Mouse (Mus musculus) heart, adult 2 months (tissue): ENCODE results near the gene Ppih. TPM values are rescaled to one million over a fixed set of nuclear protein-coding genes. Genes with fewer than 3 reads are reported as not detected.

Experiments
- DNase-seq, 2 experiments: peaks; one replicate each; pipeline ENCODE4 v3.0.0; 2021
- H3K27ac ChIP-seq: fragments of 200-600 bp; 2 replicates; pipeline ENCODE4 v1.8.1; 2022
- H3K27me3 ChIP-seq: fragments of 200-500 bp; 2 replicates; pipeline ENCODE4 v1.6.1; 2012; ENCODE audit warnings: mild to moderate bottlenecking, low read length, inconsistent platforms, mixed read lengths; ENCODE audit not compliant: control insufficient read depth, insufficient read depth
- H3K36me3 ChIP-seq: fragments of 200-500 bp; 2 replicates; pipeline ENCODE4 v1.6.1; 2012; ENCODE audit warnings: low read length, inconsistent platforms; ENCODE audit not compliant: control insufficient read depth, insufficient read depth
- H3K4me1 ChIP-seq: fragments of 200-500 bp; 2 replicates; pipeline ENCODE4 v1.6.1; 2011; ENCODE audit warnings: low read length; ENCODE audit not compliant: control insufficient read depth, insufficient read depth
- H3K4me3 ChIP-seq: fragments of 200-600 bp; 2 replicates; pipeline ENCODE4 v1.8.1; 2022
- H3K79me2 ChIP-seq: fragments of 200-500 bp; replicated peaks from 2 replicates; pipeline ENCODE4 v1.6.1; 2012; ENCODE audit warnings: mild to moderate bottlenecking, inconsistent platforms, low read length, moderate library complexity, mixed read lengths; ENCODE audit not compliant: control insufficient read depth, insufficient read depth
- H3K9ac ChIP-seq: fragments of 200-500 bp; 2 replicates; pipeline ENCODE4 v1.6.1; 2012; ENCODE audit warnings: low read depth, mild to moderate bottlenecking, control low read depth, inconsistent platforms, low read length, mixed read lengths
- CTCF ChIP-seq: fragments of 200-600 bp; IDR thresholded peaks from 2 replicates; pipeline ENCODE4 v1.8.1; 2022; ENCODE audit warnings: antibody characterized with exemption, mild to moderate bottlenecking, moderate library complexity
- EP300 ChIP-seq: fragments of 200-500 bp; IDR thresholded peaks from 2 replicates; pipeline ENCODE4 v1.6.1; 2011; ENCODE audit warnings: low read depth, low read length, control low read depth; ENCODE audit not compliant: insufficient read depth
- POLR2A ChIP-seq: fragments of 200-500 bp; IDR thresholded peaks from 2 replicates; pipeline ENCODE4 v1.6.1; 2011; ENCODE audit warnings: mild to moderate bottlenecking, low read depth, low read length, control low read depth; ENCODE audit not compliant: insufficient read depth
- WGBS: fragments of 180-500 bp; shearing (Covaris S2); methylation state at CpG from one replicate; pipeline ENCODE4 v1.1.7; 2018; 5-methylcytosine and 5-hydroxymethylcytosine counted together
- intact Hi-C: fragments of 180-260 bp; cut with DNase I; formaldehyde crosslinking; loops from one replicate; pipeline ENCODE4 v1.15.1; 2025
- polyA plus RNA-seq: library from polyadenylated mRNA; depleted of rRNA; stranded (reverse); fragments of >200 nt; gene quantifications from 2 replicates; pipeline ENCODE4 v1.2.3, GENCODE M21; 2012
- total RNA-seq, 2 experiments: library from RNA; stranded (reverse); gene quantifications; 2 replicates each; pipeline ENCODE4 v1.2.3; 2021

Gene Ppih
- total and polyA plus RNA-seq, 3 experiments: 5.5 to 10.3 (median 8.2) TPM

DNA sequence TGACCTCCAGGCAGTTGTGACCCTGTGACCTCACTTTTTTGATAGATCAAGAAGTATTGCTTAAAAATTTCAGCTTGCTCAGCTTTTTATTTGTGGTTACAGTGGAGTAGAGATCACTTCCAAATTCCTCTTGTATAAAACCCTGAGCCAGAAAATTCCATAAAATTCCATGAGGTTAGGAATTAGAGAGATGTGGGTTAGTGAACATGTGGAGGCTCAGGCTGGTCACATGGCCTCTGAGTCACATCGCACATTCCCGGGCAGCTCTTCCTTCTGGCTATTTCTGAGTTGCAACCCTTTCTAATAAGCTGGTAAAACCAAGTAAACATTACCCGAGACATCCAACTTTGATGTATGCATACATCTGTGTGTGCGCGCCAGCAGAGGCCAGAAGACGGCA is 25.2 kb upstream of the Ppih start:
- DNase-seq: no peak
- TF ChIP-seq EP300: no peak
- no peak for TF ChIP-seq POLR2A
- TF ChIP-seq CTCF: no peak
- 91% methylated on average over 6 of the region's 6 CpGs for WGBS
- no peaks in the 10 kb centered on the region for H3K79me2 ChIP-seq
- no peak overlapping the region for H3K27ac ChIP-seq
- no peaks in the 10 kb centered on the region for H3K36me3 ChIP-seq
- H3K4me3 ChIP-seq: no peak overlapping the region
- no peak overlapping the region for H3K9ac ChIP-seq
- H3K27me3 ChIP-seq: no peaks in the 10 kb centered on the region
- intact Hi-C loops: no loop called here
- no peaks in the 10 kb centered on the region for H3K4me1 ChIP-seq

DNA sequence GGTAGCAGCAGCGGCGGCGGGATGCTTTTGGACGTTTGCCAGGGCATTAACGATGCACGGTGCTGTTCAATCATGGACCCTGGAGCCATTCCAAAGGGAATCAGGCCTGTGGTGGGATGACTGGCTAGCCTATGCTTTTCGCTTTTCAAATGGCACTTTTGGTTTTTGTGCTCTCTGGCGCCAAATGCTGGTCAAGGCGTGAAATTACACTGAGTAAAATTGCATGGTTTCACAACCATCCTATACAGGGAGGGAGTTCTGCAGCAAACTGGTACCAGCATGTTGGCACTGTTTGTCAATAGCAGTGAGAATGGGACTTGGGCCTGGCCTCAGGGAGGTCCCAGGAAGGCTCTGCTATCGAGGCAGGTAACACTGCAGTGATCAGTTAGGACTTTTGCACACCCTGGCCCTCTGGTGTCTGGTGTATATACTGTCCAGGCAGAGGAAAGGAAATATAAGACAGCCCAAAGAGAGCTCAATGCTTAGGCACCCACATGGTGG is 18.6 kb upstream of the Ppih start:
- Histone ChIP-seq H3K27ac (no peak overlapping the region), H3K4me3 (no peak overlapping the region), H3K36me3 (no peaks in the 10 kb centered on the region), H3K27me3 (no peaks in the 10 kb centered on the region), H3K79me2 (no peaks in the 10 kb centered on the region), H3K4me1 (peaks cover 1% of the 10 kb centered on the region; the same call in 1 of the 2 replicates), H3K9ac (no peak overlapping the region)
- peak; percentile 17 to 41 for DNase-seq
- intact Hi-C loops: loop anchor here (2.0 kb wide), 2 partner anchors 92 to 100 kb away; no protein-coding TSS in a partner anchor
- TF ChIP-seq EP300 (no peak), CTCF (peak; percentile 87)
- WGBS: 4% methylated on average over 10 of the region's 10 CpGs

DNA sequence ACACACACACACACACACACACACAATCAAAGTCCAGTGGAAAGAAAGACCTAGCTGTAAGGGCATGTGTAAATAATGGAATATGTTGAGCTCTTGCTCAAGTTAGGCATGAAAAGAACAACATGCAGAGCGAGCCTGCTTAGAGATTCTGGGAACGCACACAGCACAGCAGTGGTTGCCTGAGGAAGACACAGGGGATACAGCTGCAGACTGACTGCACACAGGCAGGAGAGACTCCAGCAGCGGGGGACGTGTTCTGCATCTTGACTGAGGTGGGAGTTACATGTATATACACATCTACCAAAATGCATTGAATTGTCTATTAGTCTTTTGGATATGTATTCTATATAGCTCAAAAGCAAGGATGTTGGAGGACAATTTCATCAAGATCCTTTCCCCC is 18.1 kb upstream of the Ppih start:
- Histone ChIP-seq H3K27me3 (no peaks in the 10 kb centered on the region), H3K4me3 (no peak overlapping the region), H3K79me2 (no peaks in the 10 kb centered on the region), H3K4me1 (peaks cover 1% of the 10 kb centered on the region; the same call in 1 of the 2 replicates), H3K9ac (no peak overlapping the region), H3K36me3 (no peaks in the 10 kb centered on the region), H3K27ac (no peak overlapping the region)
- DNase-seq: no peak
- WGBS: 81% methylated on average over 4 of the region's 4 CpGs
- intact Hi-C loops: loop anchor here (2.0 kb wide), 2 partner anchors 92 to 100 kb away; no protein-coding TSS in a partner anchor
- TF ChIP-seq POLR2A (no peak), CTCF (no peak), EP300 (no peak)

DNA sequence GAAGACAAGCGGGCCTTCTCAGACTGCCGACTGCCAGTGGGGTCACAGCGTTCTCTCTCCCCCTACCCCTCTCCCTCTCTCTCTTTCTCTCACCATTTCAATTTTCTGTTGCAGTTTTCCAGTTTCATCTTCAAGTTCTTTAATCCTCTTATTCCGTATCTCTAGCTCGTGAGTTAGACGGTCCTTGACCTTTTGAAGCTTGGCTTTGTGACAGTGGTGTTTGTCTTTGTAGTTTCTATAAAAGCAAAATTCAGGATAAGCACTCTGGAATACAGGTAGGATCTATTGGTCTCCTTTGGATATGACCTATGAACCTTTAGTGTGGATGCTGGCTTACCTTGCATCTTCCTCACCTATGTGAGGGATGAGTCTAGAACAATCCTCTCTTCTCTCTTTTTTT is 13.1 kb upstream of the Ppih start:
- 81% methylated on average over 6 of the region's 6 CpGs for WGBS
- intact Hi-C loops: no loop called here
- Histone ChIP-seq H3K4me3 (no peak overlapping the region), H3K27me3 (no peaks in the 10 kb centered on the region), H3K9ac (no peak overlapping the region), H3K36me3 (no peaks in the 10 kb centered on the region), H3K4me1 (no peaks in the 10 kb centered on the region), H3K27ac (no peak overlapping the region), H3K79me2 (no peaks in the 10 kb centered on the region)
- TF ChIP-seq EP300: no peak
- TF ChIP-seq CTCF: no peak
- TF ChIP-seq POLR2A: no peak
- DNase-seq: no peak

DNA sequence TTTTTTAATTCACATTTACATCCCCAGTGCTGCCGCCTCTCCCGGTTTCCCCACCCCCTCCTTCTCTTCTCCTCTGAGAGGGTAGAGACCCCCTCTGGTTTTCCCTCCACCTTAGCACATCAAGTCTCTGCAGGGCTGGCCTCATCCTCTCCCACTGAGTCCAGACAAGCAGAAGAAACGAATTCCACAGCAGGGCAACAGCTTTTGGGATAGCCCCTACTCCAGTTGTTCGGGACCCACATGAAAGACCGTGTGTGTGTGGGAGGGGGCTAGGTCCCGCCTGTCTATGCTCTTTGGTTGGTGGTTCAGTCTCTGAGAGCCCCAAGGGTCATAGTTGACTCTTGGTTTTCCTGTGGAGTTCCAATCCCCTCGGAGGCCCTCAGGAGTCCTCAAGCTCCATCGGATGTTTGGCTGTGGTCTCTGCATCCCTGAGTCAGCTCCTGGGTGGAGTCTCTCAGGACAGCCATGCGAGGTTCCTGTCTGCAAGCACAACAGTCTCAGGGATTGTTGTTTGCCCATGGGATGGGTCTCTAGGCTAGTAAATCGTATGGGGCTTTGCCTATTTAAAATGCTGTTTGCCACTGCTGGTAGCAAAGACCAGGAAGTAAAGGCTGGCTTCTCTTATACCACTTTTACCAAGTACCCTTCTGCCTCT is 677 bp upstream of the Ppih start:
- 0 out of 2 replicates have a peak, but pooled peaks cover 1% of the 10 kb centered on the region for H3K4me1 ChIP-seq
- peak overlapping the region; percentile 75 for H3K27ac ChIP-seq
- H3K27me3 ChIP-seq: no peaks in the 10 kb centered on the region
- WGBS: 29% methylated on average over 10 of the region's 10 CpGs
- no peak overlapping the region for H3K9ac ChIP-seq
- peak overlapping the region; percentile 75 for H3K4me3 ChIP-seq
- no peaks in the 10 kb centered on the region for H3K79me2 ChIP-seq
- H3K36me3 ChIP-seq: no peaks in the 10 kb centered on the region
- intact Hi-C loops: loop anchor here (2.0 to 5.0 kb wide), 3 partner anchors 26 to 101 kb away; partner anchors contain the start of genes Ppcs, Ybx1 and Zmynd12
- TF ChIP-seq CTCF: no peak
- TF ChIP-seq EP300: no peak
- TF ChIP-seq POLR2A: no peak
- peak in 1 of 2 experiments; percentile 24 for DNase-seq

DNA sequence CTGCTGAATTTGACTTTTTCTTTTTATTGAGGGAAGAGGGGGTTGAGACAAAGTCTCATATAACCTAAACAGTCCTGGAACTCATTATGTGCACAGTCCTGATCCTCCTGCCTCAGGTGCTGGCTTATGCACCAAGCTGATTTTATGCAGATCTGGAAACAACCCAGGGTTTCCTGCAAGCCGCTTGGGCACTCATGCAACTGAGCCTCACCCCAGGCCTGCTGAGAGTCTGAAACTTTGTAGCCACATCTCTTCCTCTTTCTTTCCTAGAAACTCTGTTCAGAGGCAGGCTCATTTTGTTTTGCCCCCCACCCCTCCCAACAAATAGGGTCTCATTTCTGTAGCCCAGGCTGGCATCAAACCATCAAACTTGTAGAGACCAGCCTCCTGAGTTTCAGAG is 6.6 kb downstream of the Ppih start:
- H3K36me3 ChIP-seq: no peaks in the 10 kb centered on the region
- intact Hi-C loops: no loop called here
- no peak for DNase-seq

More for the DNA sequence above, 6.6 kb downstream of the Ppih start:
- no peak for TF ChIP-seq POLR2A
- no peak for TF ChIP-seq EP300
- TF ChIP-seq CTCF: no peak
- Histone ChIP-seq H3K27me3 (no peaks in the 10 kb centered on the region), H3K79me2 (no peaks in the 10 kb centered on the region), H3K4me1 (no peaks in the 10 kb centered on the region), H3K9ac (no peak overlapping the region), H3K27ac (no peak overlapping the region), H3K4me3 (no peak overlapping the region)
- 84% methylated on average over 1 of the region's 1 CpGs for WGBS
